Mouse (Mus musculus) embryonic facial prominence, embryonic 14.5 days (tissue): ENCODE measurements around the gene Acvr2a. TPM values are rescaled to one million over a fixed set of nuclear protein-coding genes. Genes with fewer than 3 reads are reported as not detected.

Experiments used
- polyA plus RNA-seq: library from polyadenylated mRNA; unstranded; fragments of >200 nt; fragmentation: Nextera tagmentation; extraction: Ambion mirVana; gene quantifications from 2 replicates; pipeline ENCODE4 v1.2.1, GENCODE M21; 2014

Acvr2a gene
- polyA plus RNA-seq, 1 experiment from 2014 or later, result 19.6 TPM

Other genes with a start within 250 kb of the Acvr2a start
- gene Mbd5, start 135.4 kb downstream of the Acvr2a start, polyA plus RNA-seq, result 21.0 and 23.5 TPM in 2 replicates
- 99.3 and 99.9 TPM in 2 replicates for gene Orc4, start 136.2 kb downstream of the Acvr2a start, polyA plus RNA-seq